Mouse (Mus musculus): ENCODE results near the gene Olfr1340. TPM values are rescaled to one million over a fixed set of nuclear protein-coding genes. Genes with fewer than 3 reads are reported as not detected.

The Olfr1340 gene
- not detected for total RNA-seq (2021)
- long read RNA-seq, result 0 reads

- DNase-seq (ENCODE audit: low spot score in 2 of 2), result no peak
Observed at GRCm38 (mm10) chr4:118719838-118720237, at the start of gene Olfr1340. Gene Olfr1340 (plus strand): TSS chr4:118720138.

- DNase-seq (ENCODE audit: low spot score in 2 of 2), result no peak
Observed at GRCm38 (mm10) chr4:118687086-118687485, 32.9 kb upstream of the Olfr1340 start.

GRCm38 (mm10) chr4:118692412-118692973 lies 27.4 kb upstream of the Olfr1340 start, which contains the start of gene Olfr1342:
Gene Olfr1342 (minus strand): TSS chr4:118692756.
- no peak for DNase-seq (ENCODE audit: low spot score in 2 of 2)

- DNase-seq (ENCODE audit: low spot score in 2 of 2), result no peak
Observed at GRCm38 (mm10) chr4:118693812-118694211, 26.1 kb upstream of the Olfr1340 start.

- no peak for DNase-seq (ENCODE audit: low spot score in 2 of 2)
Observed at GRCm38 (mm10) chr4:118703223-118703622, 16.7 kb upstream of the Olfr1340 start, which contains the start of gene Olfr1341. Gene Olfr1341 (plus strand): TSS chr4:118703523.

- DNase-seq (ENCODE audit: low spot score in 2 of 2), result no peak
Observed at GRCm38 (mm10) chr4:118708086-118708485, 11.9 kb upstream of the Olfr1340 start.

GRCm38 (mm10) chr4:118711656-118712055 lies 8.3 kb upstream of the Olfr1340 start:
- DNase-seq (ENCODE audit: low spot score in 2 of 2), result no peak

- no peak for DNase-seq (ENCODE audit: low spot score in 2 of 2)
Observed at GRCm38 (mm10) chr4:118721742-118722483, 2.0 kb downstream of the Olfr1340 start.

GRCm38 (mm10) chr4:118731875-118732274 lies 11.9 kb downstream of the Olfr1340 start, which contains the start of gene Olfr1339:
Gene Olfr1339 (plus strand): TSS chr4:118732175.
- no peak for DNase-seq (ENCODE audit: low spot score in 2 of 2)

GRCm38 (mm10) chr4:118739574-118739973 lies 19.6 kb downstream of the Olfr1340 start:
- DNase-seq (ENCODE audit: low spot score in 2 of 2), result no peak

- no peak for DNase-seq (ENCODE audit: low spot score in 2 of 2)
Observed at GRCm38 (mm10) chr4:118740988-118741698, 21.2 kb downstream of the Olfr1340 start.

- peak in 1 of 2 experiments; percentile 31 for DNase-seq (ENCODE audit: low spot score in 2 of 2)
Observed at GRCm38 (mm10) chr4:118741881-118742280, 21.9 kb downstream of the Olfr1340 start.

GRCm38 (mm10) chr4:118758637-118759036 lies 38.7 kb downstream of the Olfr1340 start, which contains the start of gene Olfr1338:
Gene Olfr1338 (minus strand): TSS chr4:118758737.
- DNase-seq (ENCODE audit: low spot score in 2 of 2), result no peak

Other genes starting within 250 kb of the Olfr1340 start
- gene Tie1, start 230.1 kb upstream of the Olfr1340 start, total RNA-seq (2021), result 1 to 10 TPM; 4.8 to 5.9 TPM
- not detected for gene 2610528J11Rik, start 193.1 kb upstream of the Olfr1340 start, total RNA-seq (2021)
- 1 to 10 TPM; 6.7 to 7.1 TPM for gene Tmem125, start 176.1 kb upstream of the Olfr1340 start, total RNA-seq (2021)
- under 1 TPM; 0.41 to 0.84 TPM for gene Cfap57, start 99.4 kb upstream of the Olfr1340 start, total RNA-seq (2021)
- 10 to 100 TPM; 58.4 to 62.8 TPM for gene Ebna1bp2, start 99.3 kb upstream of the Olfr1340 start, total RNA-seq (2021)
- gene Olfr62, start 61.2 kb upstream of the Olfr1340 start, total RNA-seq (2021), result not detected
- not detected for gene Olfr1342, start 27.4 kb upstream of the Olfr1340 start, total RNA-seq (2021)
- not detected for gene Olfr1341, start 16.6 kb upstream of the Olfr1340 start, total RNA-seq (2021)
- gene Olfr1339, start 12.0 kb downstream of the Olfr1340 start, total RNA-seq (2021), result not detected
- not detected for gene Olfr1338, start 38.6 kb downstream of the Olfr1340 start, total RNA-seq (2021)
- gene Olfr1337, start 62.4 kb downstream of the Olfr1340 start, total RNA-seq (2021), result not detected
- not detected for gene Olfr1335, start 89.8 kb downstream of the Olfr1340 start, total RNA-seq (2021)
- not detected for gene Olfr1333, start 116.1 kb downstream of the Olfr1340 start, total RNA-seq (2021)
- gene Olfr1331, start 144.5 kb downstream of the Olfr1340 start, total RNA-seq (2021), result not detected
- gene Olfr1330, start 168.5 kb downstream of the Olfr1340 start, total RNA-seq (2021), result not detected
- not detected for gene Olfr1329, start 197.3 kb downstream of the Olfr1340 start, total RNA-seq (2021)
- gene Olfr1328, start 218.5 kb downstream of the Olfr1340 start, total RNA-seq (2021), result not detected
- gene Lao1, start 241.4 kb downstream of the Olfr1340 start, total RNA-seq (2021), result under 1 TPM; 0.30 to 0.57 TPM